Mouse (Mus musculus) CH12.LX (cell line): ENCODE data around the gene 4933411K16Rik. TPM values are rescaled to one million over a fixed set of nuclear protein-coding genes. Genes with fewer than 3 reads are reported as not detected.

ENCODE experiments used
- DNase-seq: peaks from one replicate; pipeline ENCODE4 v3.0.0-alpha.2; 2013; ENCODE audit errors: extremely low read depth
- H3K27ac ChIP-seq: 2 replicates; pipeline ENCODE4 v1.5.1; 2012; ENCODE audit warnings: low read depth, mild to moderate bottlenecking, control low read depth, moderate library complexity; ENCODE audit not compliant: insufficient read depth
- H3K27me3 ChIP-seq: replicated peaks from 2 replicates; pipeline ENCODE3; 2012; ENCODE audit warnings: inconsistent platforms
- H3K36me3 ChIP-seq, 2 experiments: replicated peaks in 1 of 2; 2 replicates each; pipeline versions ENCODE3 to v1.6.1; 2012; ENCODE audit warnings: inconsistent platforms in 1 of 2, low read length in 1 of 2, mild to moderate bottlenecking in 1 of 2, mixed read lengths in 1 of 2, moderate library complexity in 1 of 2; ENCODE audit not compliant: control insufficient read depth in 1 of 2, insufficient read depth in 1 of 2
- H3K4me1 ChIP-seq, 2 experiments: 2 replicates each; pipeline ENCODE4 v1.6.1; 2012; ENCODE audit warnings: inconsistent platforms in 1 of 2, moderate library complexity in 1 of 2; ENCODE audit not compliant: insufficient read depth in 2 of 2, control insufficient read depth in 1 of 2
- H3K4me2 ChIP-seq: 2 replicates; pipeline ENCODE4 v1.6.1; 2012; ENCODE audit warnings: low read depth, mild to moderate bottlenecking, control low read depth; ENCODE audit not compliant: poor library complexity, insufficient read depth, severe bottlenecking
- H3K4me3 ChIP-seq, 3 experiments: fragments of 150-350 bp in 1 of 3; sonication (generic) in 1 of 3; replicated peaks in 1 of 3; 2 replicates each; pipeline versions ENCODE3 to v1.5.1; 2011 to 2012; ENCODE audit warnings: low read depth in 2 of 3, low read length in 2 of 3, mild to moderate bottlenecking in 2 of 3, moderate library complexity in 2 of 3, control low read depth in 1 of 3, improper control_type of control experiment in 1 of 3, inconsistent platforms in 1 of 3, mixed read lengths in 1 of 3; ENCODE audit not compliant: poor library complexity in 1 of 3
- H3K79me2 ChIP-seq: replicated peaks from 2 replicates; pipeline ENCODE4 v1.6.1; 2012; ENCODE audit warnings: mild to moderate bottlenecking, moderate library complexity; ENCODE audit not compliant: control insufficient read depth, poor library complexity, insufficient read depth, severe bottlenecking; ENCODE audit errors: extremely low read depth
- H3K9ac ChIP-seq: 2 replicates; pipeline ENCODE4 v1.6.1; 2012; ENCODE audit warnings: low read depth, mild to moderate bottlenecking, control low read depth, moderate library complexity; ENCODE audit not compliant: insufficient read depth
- H3K9me3 ChIP-seq: replicated peaks from 2 replicates; pipeline ENCODE3; 2012; ENCODE audit warnings: low read length, inconsistent platforms, mixed read lengths
- BHLHE40 ChIP-seq: IDR thresholded peaks from 2 replicates; pipeline ENCODE4 v1.6.1; 2011; ENCODE audit warnings: mild to moderate bottlenecking, low read depth, low read length, improper control_type of control experiment
- CHD2 ChIP-seq: IDR thresholded peaks from 2 replicates; pipeline ENCODE4 v1.6.1; 2011; ENCODE audit warnings: low read length, improper control_type of control experiment
- CTCF ChIP-seq, 2 experiments: IDR thresholded peaks in 1 of 2; conservative IDR thresholded peaks in 1 of 2; 2 replicates each; pipeline ENCODE4 v1.5.1; 2011 to 2012; ENCODE audit warnings: low read depth in 2 of 2, low read length in 2 of 2, improper control_type of control experiment in 1 of 2, inconsistent platforms in 1 of 2, mild to moderate bottlenecking in 1 of 2, moderate library complexity in 1 of 2
- E2F4 ChIP-seq: IDR thresholded peaks from 2 replicates; pipeline ENCODE4 v1.6.1; 2011; ENCODE audit warnings: low read depth, low read length, improper control_type of control experiment; ENCODE audit not compliant: insufficient replicate concordance
- ELF1 ChIP-seq: IDR thresholded peaks from 2 replicates; pipeline ENCODE4 v1.6.1; 2014; ENCODE audit warnings: low read depth, mild to moderate bottlenecking, inconsistent platforms, low read length, improper control_type of control experiment
- EP300 ChIP-seq: IDR thresholded peaks from 2 replicates; pipeline ENCODE4 v1.6.1; 2011; ENCODE audit warnings: low read length, improper control_type of control experiment
- ETS1 ChIP-seq: conservative IDR thresholded peaks from 2 replicates; pipeline ENCODE4 v1.6.1; 2012; ENCODE audit warnings: low read depth, mild to moderate bottlenecking, inconsistent platforms, low read length, improper control_type of control experiment, moderate library complexity
- GABPA ChIP-seq: IDR thresholded peaks from 2 replicates; pipeline ENCODE4 v1.6.1; 2012; ENCODE audit warnings: low read depth, low read length, improper control_type of control experiment, inconsistent platforms; ENCODE audit not compliant: insufficient replicate concordance
- HCFC1 ChIP-seq: IDR thresholded peaks from 2 replicates; pipeline ENCODE4 v1.6.1; 2012; ENCODE audit warnings: low read depth, mild to moderate bottlenecking, inconsistent platforms, low read length, improper control_type of control experiment
- IRF4 ChIP-seq: IDR thresholded peaks from 2 replicates; pipeline ENCODE4 v1.6.1; 2014; ENCODE audit warnings: low read depth, mild to moderate bottlenecking, inconsistent platforms, low read length, improper control_type of control experiment
- JUN ChIP-seq: IDR thresholded peaks from 2 replicates; pipeline ENCODE4 v1.6.1; 2011; ENCODE audit warnings: low read depth, mild to moderate bottlenecking, low read length, improper control_type of control experiment, moderate library complexity; ENCODE audit not compliant: insufficient read depth
- JUND ChIP-seq: conservative IDR thresholded peaks from 2 replicates; pipeline ENCODE4 v1.6.1; 2011; ENCODE audit warnings: low read depth, low read length, improper control_type of control experiment
- KAT2A ChIP-seq: IDR thresholded peaks from 2 replicates; pipeline ENCODE4 v1.6.1; 2012; ENCODE audit warnings: low read length, improper control_type of control experiment, inconsistent platforms; ENCODE audit not compliant: insufficient replicate concordance
- MAFK ChIP-seq: IDR thresholded peaks from 2 replicates; pipeline ENCODE4 v1.6.1; 2011; ENCODE audit warnings: low read length, improper control_type of control experiment; ENCODE audit not compliant: insufficient replicate concordance
- MAX ChIP-seq: IDR thresholded peaks from 2 replicates; pipeline ENCODE4 v1.6.1; 2011; ENCODE audit warnings: low read length, improper control_type of control experiment
- MAZ ChIP-seq: IDR thresholded peaks from 2 replicates; pipeline ENCODE4 v1.6.1; 2012; ENCODE audit warnings: low read depth, mild to moderate bottlenecking, inconsistent platforms, low read length, improper control_type of control experiment, moderate library complexity
- MEF2A ChIP-seq: IDR thresholded peaks from 2 replicates; pipeline ENCODE4 v1.6.1; 2014; ENCODE audit warnings: low read depth, mild to moderate bottlenecking, inconsistent platforms, low read length, improper control_type of control experiment, borderline replicate concordance
- MXI1 ChIP-seq: IDR thresholded peaks from 2 replicates; pipeline ENCODE4 v1.6.1; 2011; ENCODE audit warnings: mild to moderate bottlenecking, low read depth, low read length, improper control_type of control experiment
- MYC ChIP-seq: IDR thresholded peaks from 2 replicates; pipeline ENCODE4 v1.6.1; 2011; ENCODE audit warnings: low read depth, mild to moderate bottlenecking, improper control_type of control experiment, low read length
- NELFE ChIP-seq: IDR thresholded peaks from 2 replicates; pipeline ENCODE4 v1.6.1; 2011; ENCODE audit warnings: low read depth, low read length, improper control_type of control experiment
- NRF1 ChIP-seq: IDR thresholded peaks from 2 replicates; pipeline ENCODE4 v1.6.1; 2014; ENCODE audit warnings: low read depth, mild to moderate bottlenecking, inconsistent platforms, low read length, improper control_type of control experiment, moderate library complexity
- PAX5 ChIP-seq: IDR thresholded peaks from 2 replicates; pipeline ENCODE4 v1.6.1; 2012; ENCODE audit warnings: low read length, inconsistent platforms, mixed read lengths
- POLR2A ChIP-seq: IDR thresholded peaks from 2 replicates; pipeline ENCODE4 v1.6.1; 2011; ENCODE audit warnings: low read depth, mild to moderate bottlenecking, improper control_type of control experiment, low read length
- POLR2AphosphoS2 ChIP-seq: IDR thresholded peaks from 2 replicates; pipeline ENCODE4 v1.6.1; 2011; ENCODE audit warnings: low read depth, low read length, improper control_type of control experiment
- RAD21 ChIP-seq: IDR thresholded peaks from 2 replicates; pipeline ENCODE4 v1.6.1; 2011; ENCODE audit warnings: low read depth, mild to moderate bottlenecking, low read length, improper control_type of control experiment, moderate library complexity
- RCOR1 ChIP-seq: conservative IDR thresholded peaks from 2 replicates; pipeline ENCODE4 v1.6.1; 2012; ENCODE audit warnings: low read depth, mild to moderate bottlenecking, inconsistent platforms, low read length, improper control_type of control experiment
- SIN3A ChIP-seq: IDR thresholded peaks from 2 replicates; pipeline ENCODE4 v1.6.1; 2012; ENCODE audit warnings: low read length, improper control_type of control experiment, inconsistent platforms
- SMC3 ChIP-seq: IDR thresholded peaks from 2 replicates; pipeline ENCODE4 v1.6.1; 2011; ENCODE audit warnings: low read depth, low read length, improper control_type of control experiment
- TBP ChIP-seq: conservative IDR thresholded peaks from 2 replicates; pipeline ENCODE4 v1.6.1; 2011; ENCODE audit warnings: low read depth, low read length, improper control_type of control experiment
- TCF12 ChIP-seq: IDR thresholded peaks from 2 replicates; pipeline ENCODE4 v1.6.1; 2014; ENCODE audit warnings: low read depth, mild to moderate bottlenecking, inconsistent platforms, low read length, improper control_type of control experiment
- UBTF ChIP-seq: IDR thresholded peaks from 2 replicates; pipeline ENCODE4 v1.6.1; 2012; ENCODE audit warnings: low read depth, mild to moderate bottlenecking, inconsistent platforms, low read length, improper control_type of control experiment, moderate library complexity
- USF1 ChIP-seq: IDR thresholded peaks from 2 replicates; pipeline ENCODE4 v1.6.1; 2014; ENCODE audit warnings: low read depth, mild to moderate bottlenecking, inconsistent platforms, low read length, improper control_type of control experiment
- USF2 ChIP-seq: conservative IDR thresholded peaks from 2 replicates; pipeline ENCODE4 v1.6.1; 2011; ENCODE audit warnings: low read depth, low read length, improper control_type of control experiment
- ZC3H11A ChIP-seq: IDR thresholded peaks from 2 replicates; pipeline ENCODE4 v1.6.1; 2012; ENCODE audit warnings: low read depth, mild to moderate bottlenecking, inconsistent platforms, low read length, improper control_type of control experiment
- ZKSCAN1 ChIP-seq: IDR thresholded peaks from 2 replicates; pipeline ENCODE4 v1.6.1; 2012; ENCODE audit warnings: low read depth, inconsistent platforms, low read length, improper control_type of control experiment, borderline replicate concordance
- ZMIZ1 ChIP-seq: IDR thresholded peaks from 2 replicates; pipeline ENCODE4 v1.6.1; 2012; ENCODE audit warnings: low read depth, mild to moderate bottlenecking, inconsistent platforms, low read length, improper control_type of control experiment
- ZNF384 ChIP-seq: IDR thresholded peaks from 2 replicates; pipeline ENCODE4 v1.6.1; 2012; ENCODE audit warnings: low read depth, low read length, improper control_type of control experiment, inconsistent platforms
- dilution Hi-C: fragments of 300-500 bp; cut with MboI; formaldehyde crosslinking; loops from 2 replicates; pipeline ENCODE4 v1.14.3; 2020; ENCODE audit warnings: low sequenced_read_pairs; ENCODE audit not compliant: extremely low pct_unique_long_range_greater_than_20kb, extremely low pct_ligation_motif_present
- in situ Hi-C: fragments of 300-500 bp; cut with MboI; formaldehyde crosslinking; loops from 3 replicates; pipeline ENCODE4 v1.14.3; 2019; ENCODE audit warnings: low sequenced_read_pairs, low pct_ligation_motif_present, low pct_unique_long_range_greater_than_20kb, mixed read lengths
- polyA plus RNA-seq: library from polyadenylated mRNA; unstranded; fragments of >175 nt; gene quantifications from 2 replicates; pipeline ENCODE4 v1.2.1, GENCODE M21; 2012; ENCODE audit warnings: low read depth; ENCODE audit not compliant: insufficient read length
- total RNA-seq, 2 experiments: library from RNA; depleted of rRNA; stranded (reverse); fragments of 300-350 nt in 1 of 2; fragments of >200 nt in 1 of 2; gene quantifications; 2 replicates each; pipeline ENCODE4 v1.2.3; 2012 to 2014

The 4933411K16Rik gene
- total and polyA plus RNA-seq, 3 experiments, result not detected

DNA sequence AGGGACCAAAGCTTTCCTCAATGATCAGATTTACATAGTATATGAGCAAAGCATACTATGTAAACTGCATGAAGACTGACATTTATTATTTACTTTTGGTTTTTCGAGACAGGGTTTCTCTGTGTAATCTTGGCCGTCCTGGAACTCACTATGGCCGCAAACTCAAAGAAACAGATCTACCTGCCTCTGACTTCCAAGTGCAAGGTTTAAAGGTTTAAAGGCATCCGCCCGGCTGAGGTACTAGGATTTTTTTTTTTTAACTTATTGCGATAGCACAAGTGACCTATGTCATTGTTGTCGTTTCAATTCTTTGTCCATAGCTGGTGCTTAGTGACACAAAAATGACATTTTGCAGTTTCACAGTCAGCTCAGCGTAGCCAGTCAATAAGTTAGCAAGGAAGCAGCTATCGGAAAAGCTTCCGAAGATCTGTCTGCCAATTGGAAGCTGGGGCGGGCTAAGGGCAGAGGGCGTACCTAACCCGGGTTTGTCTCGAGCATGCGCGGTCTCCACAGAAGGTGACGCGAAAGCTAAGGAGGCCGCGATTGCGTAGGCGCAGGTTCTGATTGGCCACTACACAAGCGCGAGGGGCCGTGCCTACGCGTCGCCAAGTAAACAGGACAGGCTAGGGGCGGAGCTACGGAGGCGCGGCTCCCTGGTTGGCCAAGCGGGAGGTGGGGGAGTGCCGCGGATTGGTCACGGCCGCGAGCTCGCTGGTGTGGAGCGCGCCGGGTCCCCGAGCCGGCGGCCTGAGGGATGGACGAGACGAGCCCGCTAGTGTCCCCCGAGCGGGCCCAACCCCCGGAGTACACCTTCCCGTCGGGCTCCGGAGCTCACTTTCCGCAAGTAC, 37.9 kb downstream of the 4933411K16Rik start, which contains the start of gene Pi4k2a:
Gene Pi4k2a, plus strand, starts transcription at position 723 of the 848 bp plus-strand sequence.
- in situ Hi-C loops (no loop called here), dilution Hi-C loops (no loop called here)
- H3K36me3 ChIP-seq, result peaks cover 7 to 24% of the 10 kb centered on the region in 2 experiments
- no peaks in the 10 kb centered on the region for H3K9me3 ChIP-seq
- peak within 1 kb of the TSS; percentile 87 for H3K4me2 ChIP-seq
- H3K9ac ChIP-seq, result peak within 1 kb of the TSS; percentile 73
- H3K79me2 ChIP-seq, result peaks cover 9% of the 10 kb centered on the region
- peaks cover 2 to 26% of the 10 kb centered on the region in 2 experiments; a peak in 2 of 4 replicates for H3K4me1 ChIP-seq
- peak within 1 kb of the TSS; percentile 93 for H3K27ac ChIP-seq
- DNase-seq, result peak; percentile 100
- H3K27me3 ChIP-seq, result no peaks in the 10 kb centered on the region
- H3K4me3 ChIP-seq, result peak within 1 kb of the TSS; percentile 73 to 96 (median 84)
- TF ChIP-seq TCF12 (peak; percentile 39; the same call in 1 of the 2 replicates), HCFC1 (peak; percentile 68), NRF1 (peak; percentile 96), MXI1 (peak; percentile 70; the same call in 1 of the 2 replicates), MEF2A (peak; percentile 38; the same call in 1 of the 2 replicates), BHLHE40 (0 out of 2 replicates have a peak, but pooled peaks have one; percentile 4), ETS1 (0 out of 2 replicates have a peak, but pooled peaks have one; percentile 19), NELFE (peak; percentile 77; the same call in 1 of the 2 replicates), KAT2A (0 out of 2 replicates have a peak, but pooled peaks have one; percentile 44), CHD2 (no peak; the same call in 1 of the 2 replicates), ZMIZ1 (peak; percentile 76; the same call in 1 of the 2 replicates), E2F4 (peak; percentile 39; the same call in 1 of the 2 replicates), ZNF384 (no peak; the same call in none of the 2 replicates), RAD21 (no peak), POLR2A (peak; percentile 78), ZKSCAN1 (no peak), CTCF (conservative IDR thresholded peaks at IDR 0.05 in 1 of 2, IDR thresholded peaks at IDR 0.05 in 1 of 2; ENCODE audit: low read depth in 2 of 2, low read length in 2 of 2) (no peak), MAFK (no peak), SMC3 (no peak), MAZ (no peak), GABPA (no peak), SIN3A (peak; percentile 89), ZC3H11A (no peak), TBP (0 out of 2 replicates have a peak, but pooled peaks have one; percentile 44), MYC (no peak), USF2 (no peak), UBTF (no peak), IRF4 (peak; percentile 23; the same call in 1 of the 2 replicates), RCOR1 (no peak), POLR2AphosphoS2 (peak; percentile 61; the same call in 1 of the 2 replicates), JUN (0 out of 2 replicates have a peak, but pooled peaks have one; percentile 15), USF1 (no peak), JUND (no peak), EP300 (no peak), PAX5 (no peak), ELF1 (peak; percentile 72), MAX (peak; percentile 47; the same call in 1 of the 2 replicates)
